Mouse (Mus musculus) brown adipose tissue, adult 24 weeks (tissue): ENCODE results near the gene Lpcat1. TPM values are rescaled to one million over a fixed set of nuclear protein-coding genes. Genes with fewer than 3 reads are reported as not detected.

Source experiments
- H3K27ac ChIP-seq: fragments of 200-500 bp; replicated peaks from 2 replicates; pipeline ENCODE4 v1.5.1; 2012; ENCODE audit warnings: low read depth, mild to moderate bottlenecking, low read length
- H3K4me1 ChIP-seq: fragments of 200-500 bp; 2 replicates; pipeline ENCODE4 v1.6.1; 2012; ENCODE audit warnings: low read length, mixed read lengths; ENCODE audit not compliant: control insufficient read depth, insufficient read depth, insufficient read length
- H3K4me3 ChIP-seq: fragments of 200-500 bp; 2 replicates; pipeline ENCODE4 v1.5.1; 2012; ENCODE audit warnings: low read depth, mild to moderate bottlenecking, low read length, moderate library complexity; ENCODE audit not compliant: insufficient read depth
- polyA plus RNA-seq: library from polyadenylated mRNA; stranded (reverse); fragments of >200 nt; gene quantifications from 2 replicates; pipeline ENCODE4 v1.2.4, GENCODE M21; 2012; ENCODE audit not compliant: missing spikeins, insufficient read depth, insufficient read length

The Lpcat1 gene
- polyA plus RNA-seq, 1 experiment = 2.5 TPM

GRCm38 (mm10) chr13:73441032-73441431, 26.0 kb upstream of the Lpcat1 start:
- Histone ChIP-seq H3K4me3 (no peak overlapping the region), H3K4me1 (peaks cover 9% of the 10 kb centered on the region; the same call in 1 of the 2 replicates), H3K27ac (no peak overlapping the region)

GRCm38 (mm10) chr13:73441686-73442085, 25.3 kb upstream of the Lpcat1 start:
- Histone ChIP-seq H3K4me1 (peaks cover 9% of the 10 kb centered on the region; the same call in 1 of the 2 replicates), H3K27ac (0 out of 2 replicates have a peak overlapping the region, but pooled peaks have one; percentile 3), H3K4me3 (no peak overlapping the region)

- Histone ChIP-seq H3K4me1 (peaks cover 13% of the 10 kb centered on the region), H3K27ac (peak overlapping the region; percentile 30), H3K4me3 (no peak overlapping the region)
Observed at GRCm38 (mm10) chr13:73442431-73442830, 24.6 kb upstream of the Lpcat1 start.

GRCm38 (mm10) chr13:73443093-73443821, 23.7 kb upstream of the Lpcat1 start:
- peaks cover 13% of the 10 kb centered on the region for H3K4me1 ChIP-seq
- H3K4me3 ChIP-seq = no peak overlapping the region
- no peak overlapping the region for H3K27ac ChIP-seq

GRCm38 (mm10) chr13:73445087-73445486, 21.9 kb upstream of the Lpcat1 start:
- peaks cover 13% of the 10 kb centered on the region for H3K4me1 ChIP-seq
- H3K4me3 ChIP-seq = no peak overlapping the region
- no peak overlapping the region for H3K27ac ChIP-seq

GRCm38 (mm10) chr13:73446076-73446475, 20.9 kb upstream of the Lpcat1 start:
- H3K27ac ChIP-seq = no peak overlapping the region
- H3K4me3 ChIP-seq = no peak overlapping the region
- peaks cover 9% of the 10 kb centered on the region for H3K4me1 ChIP-seq

GRCm38 (mm10) chr13:73446494-73446893, 20.5 kb upstream of the Lpcat1 start:
- no peak overlapping the region for H3K4me3 ChIP-seq
- no peak overlapping the region for H3K27ac ChIP-seq
- H3K4me1 ChIP-seq = peaks cover 8% of the 10 kb centered on the region

- H3K27ac ChIP-seq = no peak overlapping the region
- H3K4me1 ChIP-seq = peaks cover 4% of the 10 kb centered on the region
- no peak overlapping the region for H3K4me3 ChIP-seq
Observed at GRCm38 (mm10) chr13:73446943-73447342, 20.1 kb upstream of the Lpcat1 start.

GRCm38 (mm10) chr13:73447478-73447877, 19.5 kb upstream of the Lpcat1 start:
- Histone ChIP-seq H3K27ac (no peak overlapping the region), H3K4me1 (peaks cover 3% of the 10 kb centered on the region; the same call in 1 of the 2 replicates), H3K4me3 (no peak overlapping the region)

GRCm38 (mm10) chr13:73448201-73448600, 18.8 kb upstream of the Lpcat1 start:
- no peak overlapping the region for H3K27ac ChIP-seq
- H3K4me1 ChIP-seq = peaks cover 3% of the 10 kb centered on the region; the same call in 1 of the 2 replicates
- H3K4me3 ChIP-seq = no peak overlapping the region

- Histone ChIP-seq H3K4me3 (no peak overlapping the region), H3K27ac (no peak overlapping the region), H3K4me1 (peaks cover 3% of the 10 kb centered on the region; the same call in 1 of the 2 replicates)
Observed at GRCm38 (mm10) chr13:73448723-73449122, 18.3 kb upstream of the Lpcat1 start.

GRCm38 (mm10) chr13:73453503-73454217, 13.3 kb upstream of the Lpcat1 start:
- no peak overlapping the region for H3K27ac ChIP-seq
- H3K4me3 ChIP-seq = no peak overlapping the region
- no peaks in the 10 kb centered on the region for H3K4me1 ChIP-seq

GRCm38 (mm10) chr13:73455328-73455727, 11.7 kb upstream of the Lpcat1 start:
- H3K4me3 ChIP-seq = no peak overlapping the region
- no peak overlapping the region for H3K27ac ChIP-seq
- H3K4me1 ChIP-seq = no peaks in the 10 kb centered on the region

- Histone ChIP-seq H3K4me1 (no peaks in the 10 kb centered on the region), H3K27ac (no peak overlapping the region), H3K4me3 (no peak overlapping the region)
Observed at GRCm38 (mm10) chr13:73457301-73457700, 9.7 kb upstream of the Lpcat1 start.

GRCm38 (mm10) chr13:73457741-73458140, 9.3 kb upstream of the Lpcat1 start:
- Histone ChIP-seq H3K4me1 (no peaks in the 10 kb centered on the region), H3K4me3 (no peak overlapping the region), H3K27ac (no peak overlapping the region)

GRCm38 (mm10) chr13:73458719-73459118, 8.3 kb upstream of the Lpcat1 start:
- Histone ChIP-seq H3K4me3 (no peak overlapping the region), H3K27ac (no peak overlapping the region), H3K4me1 (no peaks in the 10 kb centered on the region)
